Mouse (Mus musculus) liver, embryonic 11.5 days (tissue): Measurements from ENCODE around the gene Hoxc12. TPM values are rescaled to one million over a fixed set of nuclear protein-coding genes. Genes with fewer than 3 reads are reported as not detected.

Experiments used
- ATAC-seq: fragments of 200-750 bp; cut with Nextera tagmentation; replicated peaks from 2 replicates; pipeline ENCODE4 v1.8.0; 2017; ENCODE audit warnings: moderate number of reproducible peaks, mild to moderate bottlenecking, moderate TSS enrichment, moderate library complexity; ENCODE audit not compliant: low FRiP score
- DNase-seq: peaks from one replicate; pipeline ENCODE4 v3.0.0-alpha.2; 2017; ENCODE audit warnings: low spot score
- H3K27ac ChIP-seq: fragments of 300-500 bp; sonication (generic); 2 replicates; pipeline ENCODE4 v1.5.1; 2014; ENCODE audit warnings: mild to moderate bottlenecking, low read depth, low read length, control low read depth
- H3K27me3 ChIP-seq: fragments of 300-500 bp; sonication (generic); replicated peaks from 2 replicates; pipeline ENCODE4 v1.6.1; 2014; ENCODE audit warnings: low read length, mixed read lengths; ENCODE audit not compliant: control insufficient read depth, insufficient read depth
- H3K36me3 ChIP-seq: fragments of 300-500 bp; sonication (generic); 2 replicates; pipeline ENCODE4 v1.6.1; 2014; ENCODE audit warnings: mild to moderate bottlenecking, low read length, moderate library complexity, mixed read lengths; ENCODE audit not compliant: control insufficient read depth, insufficient read depth
- H3K4me1 ChIP-seq: fragments of 300-500 bp; sonication (generic); replicated peaks from 2 replicates; pipeline ENCODE4 v1.6.1; 2014; ENCODE audit warnings: low read length, mixed read lengths; ENCODE audit not compliant: control insufficient read depth, insufficient read depth
- H3K4me2 ChIP-seq: fragments of 300-500 bp; sonication (generic); 2 replicates; pipeline ENCODE4 v1.6.1; 2014; ENCODE audit warnings: mild to moderate bottlenecking, control low read depth, moderate library complexity
- H3K4me3 ChIP-seq: fragments of 300-500 bp; sonication (generic); 2 replicates; pipeline ENCODE4 v1.5.1; 2014; ENCODE audit warnings: low read depth, low read length, control low read depth
- H3K9ac ChIP-seq: fragments of 300-500 bp; sonication (generic); 2 replicates; pipeline ENCODE4 v1.6.1; 2014; ENCODE audit warnings: low read depth, low read length, control low read depth
- H3K9me3 ChIP-seq: fragments of 300-500 bp; sonication (generic); 2 replicates; pipeline ENCODE4 v1.6.1; 2016; ENCODE audit warnings: low read length, inconsistent platforms, mixed read lengths; ENCODE audit not compliant: control insufficient read depth
- WGBS: fragments of 180-500 bp; shearing (Covaris S2); extraction: QIAGEN DNeasy Blood & Tissue Kit; methylation state at CpG from one replicate; pipeline ENCODE4 v1.1.7; 2014; 5-methylcytosine and 5-hydroxymethylcytosine counted together
- polyA plus RNA-seq: library from polyadenylated mRNA; unstranded; fragments of >200 nt; fragmentation: Nextera tagmentation; extraction: Ambion mirVana; gene quantifications from 2 replicates; pipeline ENCODE4 v1.2.1, GENCODE M21; 2014

Hoxc12 gene
- polyA plus RNA-seq, 1 experiment from 2014 or later = not detected

- H3K9me3 ChIP-seq = no peaks in the 10 kb centered on the region
- no peak overlapping the region for H3K4me2 ChIP-seq
- H3K36me3 ChIP-seq = no peaks in the 10 kb centered on the region
- no peaks in the 10 kb centered on the region for H3K4me1 ChIP-seq
- no peak overlapping the region for H3K9ac ChIP-seq
- WGBS = 2% methylated on average over 12 of the region's 12 CpGs
- ATAC-seq = no peak
- no peak overlapping the region for H3K4me3 ChIP-seq
- no peak overlapping the region for H3K27ac ChIP-seq
- DNase-seq = no peak
- H3K27me3 ChIP-seq = peaks cover 99% of the 10 kb centered on the region
These were observed 20.3 kb downstream of the Hoxc12 start for GRCm38 (mm10) chr15:102956906-102957305.

- Histone ChIP-seq H3K4me2 (no peak overlapping the region), H3K9me3 (no peaks in the 10 kb centered on the region), H3K9ac (no peak overlapping the region), H3K4me3 (no peak overlapping the region), H3K36me3 (no peaks in the 10 kb centered on the region), H3K4me1 (no peaks in the 10 kb centered on the region), H3K27me3 (peaks cover 98% of the 10 kb centered on the region), H3K27ac (no peak overlapping the region)
- DNase-seq = no peak
- ATAC-seq = no peak
- WGBS = 2% methylated on average over 13 of the region's 13 CpGs
These were observed 23.2 kb downstream of the Hoxc12 start for GRCm38 (mm10) chr15:102959663-102960191.

DNA sequence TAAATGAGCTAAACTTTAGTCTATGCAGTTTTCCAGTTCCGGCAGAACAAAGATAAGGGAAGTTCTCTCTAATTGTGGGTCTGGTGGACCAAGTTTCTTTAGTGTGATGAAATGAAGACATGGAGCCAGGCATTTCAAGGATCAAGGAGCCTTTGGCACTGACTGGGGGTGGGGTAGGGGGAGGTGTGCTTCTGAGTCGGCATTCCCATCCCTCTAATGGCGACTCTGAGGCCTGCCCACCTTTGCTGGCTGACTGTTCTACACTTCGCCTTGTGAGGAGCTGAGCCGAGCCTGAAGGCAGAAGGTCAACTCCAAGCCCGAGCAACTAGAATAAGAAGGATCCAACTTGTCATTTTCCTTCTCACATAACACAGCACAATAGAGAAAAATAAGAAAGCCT lies 25.2 kb downstream of the Hoxc12 start:
- ATAC-seq (no peak), DNase-seq (no peak)
- Histone ChIP-seq H3K27me3 (peaks cover 98% of the 10 kb centered on the region), H3K27ac (no peak overlapping the region), H3K4me3 (no peak overlapping the region), H3K9me3 (no peaks in the 10 kb centered on the region), H3K36me3 (no peaks in the 10 kb centered on the region), H3K4me1 (peaks cover 3% of the 10 kb centered on the region; the same call in 1 of the 2 replicates), H3K9ac (no peak overlapping the region), H3K4me2 (no peak overlapping the region)
- WGBS = 5% methylated on average over 6 of the region's 6 CpGs

DNA sequence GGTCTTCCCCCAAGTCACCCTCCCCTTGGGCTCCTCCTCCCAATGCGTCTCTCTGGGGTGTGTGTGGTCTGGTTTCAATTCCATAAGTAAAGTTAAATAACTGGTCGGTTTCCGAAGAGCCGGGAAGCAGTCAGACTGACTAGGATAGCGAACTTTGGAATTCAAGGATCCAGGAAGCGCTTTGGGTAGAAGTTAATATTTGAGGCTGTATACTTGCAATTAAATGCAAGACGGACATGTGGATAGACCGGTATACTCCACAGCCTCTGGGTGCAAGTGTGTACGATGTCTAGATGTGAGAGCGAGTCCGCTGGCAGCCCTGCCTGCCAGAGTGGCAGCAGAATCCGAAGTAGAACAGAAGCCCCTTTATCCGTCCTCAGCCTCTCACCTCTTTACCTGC lies 25.9 kb downstream of the Hoxc12 start:
- no peak overlapping the region for H3K9ac ChIP-seq
- no peak overlapping the region for H3K27ac ChIP-seq
- peaks cover 98% of the 10 kb centered on the region for H3K27me3 ChIP-seq
- peaks cover 3% of the 10 kb centered on the region; the same call in 1 of the 2 replicates for H3K4me1 ChIP-seq
- H3K9me3 ChIP-seq = no peaks in the 10 kb centered on the region
- no peaks in the 10 kb centered on the region for H3K36me3 ChIP-seq
- H3K4me2 ChIP-seq = no peak overlapping the region
- no peak overlapping the region for H3K4me3 ChIP-seq
- DNase-seq = no peak
- 4% methylated on average over 13 of the region's 13 CpGs for WGBS
- no peak for ATAC-seq

DNA sequence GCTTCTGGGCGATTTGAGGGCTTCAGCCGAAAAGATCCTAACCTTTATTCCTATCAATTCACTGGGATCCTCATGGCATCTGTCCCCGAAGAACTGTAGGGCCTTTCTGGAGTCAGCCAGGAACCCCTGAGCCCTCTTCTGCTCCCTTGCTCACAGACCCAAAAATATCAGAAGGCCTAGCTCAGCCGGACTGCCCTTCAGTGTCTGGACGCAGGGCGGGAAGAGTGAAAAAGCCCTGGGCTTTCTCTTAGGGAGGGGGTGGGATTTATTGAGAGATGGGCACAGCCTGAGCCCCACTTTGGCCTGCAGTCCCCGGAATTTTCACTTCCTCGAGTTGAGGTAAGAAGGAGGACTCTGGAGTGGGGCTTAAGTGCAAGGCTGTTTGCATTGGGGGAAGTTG lies 26.7 kb downstream of the Hoxc12 start:
- ATAC-seq (no peak), DNase-seq (no peak)
- Histone ChIP-seq H3K9ac (no peak overlapping the region), H3K4me1 (peaks cover 3% of the 10 kb centered on the region; the same call in 1 of the 2 replicates), H3K27me3 (peaks cover 97% of the 10 kb centered on the region), H3K36me3 (no peaks in the 10 kb centered on the region), H3K4me2 (no peak overlapping the region), H3K27ac (no peak overlapping the region), H3K9me3 (no peaks in the 10 kb centered on the region), H3K4me3 (no peak overlapping the region)
- 4% methylated on average over 8 of the region's 8 CpGs for WGBS

GRCm38 (mm10) chr15:102963671-102964640 lies 27.4 kb downstream of the Hoxc12 start:
- DNase-seq (no peak), ATAC-seq (no peak)
- H3K4me3 ChIP-seq = no peak overlapping the region
- no peaks in the 10 kb centered on the region for H3K36me3 ChIP-seq
- no peak overlapping the region; the same call in 1 of the 2 replicates for H3K4me2 ChIP-seq
- no peak overlapping the region for H3K27ac ChIP-seq
- H3K4me1 ChIP-seq = peaks cover 3% of the 10 kb centered on the region; the same call in 1 of the 2 replicates
- 2% methylated on average over 28 of the region's 28 CpGs for WGBS
- no peak overlapping the region for H3K9ac ChIP-seq
- H3K9me3 ChIP-seq = no peaks in the 10 kb centered on the region
- peaks cover 97% of the 10 kb centered on the region for H3K27me3 ChIP-seq

DNA sequence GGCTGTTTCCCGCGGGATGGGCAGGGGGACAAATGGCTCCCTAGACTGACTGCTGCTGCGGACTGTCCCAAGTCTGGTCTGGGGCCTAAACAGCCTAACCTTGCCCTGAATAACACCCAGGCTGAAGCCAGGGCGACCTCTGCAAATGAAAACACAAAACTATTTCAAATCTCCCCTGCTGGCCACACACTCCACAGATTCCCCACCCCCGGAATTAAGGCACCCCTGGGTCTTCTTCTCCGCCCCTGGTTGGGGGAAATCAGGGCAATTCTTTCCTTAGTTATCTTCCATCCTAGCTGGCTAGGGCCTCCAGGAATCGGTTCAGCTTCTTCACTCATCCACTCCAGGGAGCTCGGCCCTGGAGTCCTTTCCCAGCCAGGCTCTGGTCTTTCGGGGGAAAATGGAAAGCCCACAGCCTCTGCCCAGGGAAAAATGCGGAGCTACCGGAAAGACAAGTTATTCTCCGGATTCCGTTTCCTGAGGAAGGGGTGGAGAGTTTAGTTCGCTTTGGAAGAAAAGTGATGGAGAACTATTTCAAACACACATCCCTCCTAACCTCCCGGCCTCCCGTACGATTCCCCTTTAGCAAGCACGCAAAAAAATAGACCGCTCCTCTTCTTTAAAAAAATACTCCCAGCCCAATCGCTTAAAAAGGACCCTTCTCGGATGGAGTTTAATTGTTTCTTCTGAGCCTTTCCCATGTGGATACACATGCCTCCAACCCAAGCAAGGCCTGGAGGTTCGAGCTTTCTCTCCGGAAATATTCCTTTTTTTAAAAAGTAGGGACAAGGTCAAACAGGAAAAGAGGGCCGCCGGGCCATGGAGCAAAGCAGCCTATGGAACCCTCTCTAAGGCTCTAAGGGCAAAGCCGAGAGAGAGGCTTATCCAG lies 28.7 kb downstream of the Hoxc12 start:
- Histone ChIP-seq H3K4me3 (no peak overlapping the region), H3K36me3 (no peaks in the 10 kb centered on the region), H3K9me3 (no peaks in the 10 kb centered on the region), H3K27me3 (peaks cover 98% of the 10 kb centered on the region), H3K4me1 (peaks cover 3% of the 10 kb centered on the region; the same call in 1 of the 2 replicates), H3K4me2 (no peak overlapping the region), H3K9ac (no peak overlapping the region), H3K27ac (no peak overlapping the region)
- ATAC-seq (no peak), DNase-seq (no peak)
- 4% methylated on average over 26 of the region's 26 CpGs for WGBS
